Mouse (Mus musculus): Measurements from ENCODE around the gene Coro1a.

DNA sequence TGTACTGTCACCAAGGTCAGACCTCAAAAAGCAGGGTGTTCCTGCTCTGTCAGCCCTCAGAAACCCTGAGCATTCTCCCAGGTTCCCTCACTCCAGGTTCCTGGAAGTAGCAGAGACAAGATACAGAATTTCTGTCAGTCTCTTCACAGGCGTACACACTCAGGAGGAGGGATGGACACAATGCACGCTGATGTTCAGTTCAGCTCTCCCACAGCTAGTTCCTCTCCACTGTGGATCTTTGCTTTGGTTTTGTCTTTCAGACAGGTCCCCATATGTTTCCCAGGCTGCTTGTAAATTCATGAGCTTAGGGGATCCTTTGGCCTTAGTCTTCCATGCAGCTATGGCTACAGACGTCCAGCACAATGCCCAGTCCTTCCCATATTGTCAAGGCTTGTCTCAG is 10.7 kb downstream of the Coro1a start:
- TF ChIP-seq CTCF (IDR thresholded peaks at IDR 0.05; ENCODE audit: low read depth, low read length): no peak
- TF ChIP-seq POLR2A (IDR thresholded peaks at IDR 0.05; ENCODE audit: borderline replicate concordance, low read depth, low read length): no peak
